Mouse (Mus musculus) kidney, adult 2 months (tissue): ENCODE measurements around the gene Ankrd6.

ENCODE experiments used
- CTCF ChIP-seq: fragments of 200-500 bp; conservative IDR thresholded peaks from 2 replicates; pipeline ENCODE4 v1.5.1; 2011; ENCODE audit warnings: low read depth, mild to moderate bottlenecking, control low read depth, low read length, moderate library complexity, mixed read lengths; ENCODE audit not compliant: insufficient read depth, insufficient read length
- POLR2A ChIP-seq: fragments of 200-500 bp; IDR thresholded peaks from one replicate; pipeline ENCODE4 v1.6.1; 2011; ENCODE audit warnings: low read depth, low read length, control low read depth

DNA sequence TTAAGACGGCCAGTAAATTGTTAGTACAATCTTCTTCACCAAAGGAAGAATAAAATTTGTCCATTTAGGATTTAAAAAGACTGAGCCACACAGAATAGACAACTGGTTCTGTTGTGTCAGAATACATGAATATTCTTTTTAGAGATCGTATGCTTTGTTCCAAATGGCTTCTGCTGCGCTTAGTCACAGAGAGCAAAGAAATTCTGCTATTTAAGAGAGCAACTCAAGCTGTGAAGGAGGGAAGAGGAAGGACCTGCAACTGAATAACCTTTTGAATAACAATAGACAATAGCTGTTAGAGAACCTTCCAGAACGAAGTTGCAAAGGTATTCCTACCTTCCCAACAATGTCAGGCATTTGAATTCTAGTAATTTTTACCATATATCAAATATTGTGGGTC lies 9.7 kb downstream of the Ankrd6 start:
- TF ChIP-seq CTCF (no peak), POLR2A (no peak)
